In the genomic region with DNA sequence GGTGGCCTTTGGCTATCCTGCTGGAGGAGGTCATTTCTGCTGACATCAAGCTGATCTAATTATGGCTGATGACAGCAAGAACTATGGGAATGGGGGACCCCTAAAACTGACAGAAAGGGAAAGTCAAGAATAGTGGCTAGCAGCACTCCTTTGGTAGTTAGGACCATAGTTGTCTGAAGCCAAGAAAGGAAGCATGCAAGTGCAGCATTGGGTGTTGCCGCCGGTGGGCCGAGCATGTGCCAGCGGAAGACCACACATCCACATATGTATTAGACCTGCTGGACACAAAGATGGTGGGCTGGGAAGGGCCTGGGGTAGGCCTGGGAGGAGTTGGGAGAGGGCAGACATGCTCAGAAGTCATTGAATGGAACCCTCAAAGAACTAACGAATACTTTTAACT, we compare ENCODE assay signal across 16 mouse cellular contexts.
"Had no signal": no experiment of that assay in that cellular context is flagged by ENCODE, and none has a peak within 500 bp of the region (broad histone marks: within the 10 kb centered on the region; RNA-seq: fewer than 3 reads in every experiment).

No protein-coding gene starts in this region.

- H3K4me3 ChIP-seq: neural tube, embryonic 12.5 days; neural tube, embryonic 13.5 days; neural tube, embryonic 15.5 days; stomach, embryonic 15.5 days had no signal

- H3K36me3 ChIP-seq: neural tube, embryonic 12.5 days; neural tube, embryonic 13.5 days; neural tube, embryonic 15.5 days; stomach, embryonic 15.5 days had no signal

- H3K27me3 ChIP-seq: neural tube, embryonic 12.5 days; neural tube, embryonic 13.5 days; neural tube, embryonic 15.5 days; stomach, embryonic 15.5 days had no signal

- H3K9ac ChIP-seq: neural tube, embryonic 12.5 days; neural tube, embryonic 13.5 days; neural tube, embryonic 15.5 days; stomach, embryonic 15.5 days had no signal

- DNase-seq: retina, postnatal 1 day; right cerebral cortex, postnatal 14 days; right cerebral cortex, postnatal 25 days; right cerebral cortex, postnatal 4 days; spleen, adult 18-20 months; thymus, adult 18-20 months; thymus, adult 2 months; thymus, postnatal 14 days; thymus, postnatal 25 days; thymus, postnatal 36 days; thymus, postnatal 4 days had no signal

- H3K27ac ChIP-seq: neural tube, embryonic 12.5 days; neural tube, embryonic 13.5 days; neural tube, embryonic 15.5 days; stomach, embryonic 15.5 days; stomach, postnatal 0 days had no signal

- H3K4me1 ChIP-seq: neural tube, embryonic 12.5 days; neural tube, embryonic 15.5 days; stomach, embryonic 15.5 days had no signal

- H3K4me2 ChIP-seq: neural tube, embryonic 12.5 days; neural tube, embryonic 13.5 days; neural tube, embryonic 15.5 days; stomach, embryonic 15.5 days had no signal

- H3K9me3 ChIP-seq: neural tube, embryonic 12.5 days; neural tube, embryonic 13.5 days; neural tube, embryonic 15.5 days; stomach, embryonic 15.5 days had no signal
